Mouse (Mus musculus) left cerebral cortex, postnatal 36 days (tissue): ENCODE measurements at regions not wholly inside any gene's neighbourhood (a gene's known extent, or its start where the extent isn't known, plus 50 kb on each side); places are given as distances from the start of the nearest gene placed in this dataset.
"Not testable (repeated sequence)": the region's sequence is repeated elsewhere in the genome, so short reads cannot be mapped to it uniquely, and the experiment has no call there.

Experiments
- DNase-seq, 2 experiments: peaks; one replicate each; pipeline ENCODE4 v3.0.0; 2021 to 2022; ENCODE audit warnings: low spot score in 2 of 2, mixed read lengths in 1 of 2
- intact Hi-C: fragments of 180-260 bp; cut with DNase I; formaldehyde crosslinking; loops from one replicate; pipeline ENCODE4 v1.15.1; 2025

DNA sequence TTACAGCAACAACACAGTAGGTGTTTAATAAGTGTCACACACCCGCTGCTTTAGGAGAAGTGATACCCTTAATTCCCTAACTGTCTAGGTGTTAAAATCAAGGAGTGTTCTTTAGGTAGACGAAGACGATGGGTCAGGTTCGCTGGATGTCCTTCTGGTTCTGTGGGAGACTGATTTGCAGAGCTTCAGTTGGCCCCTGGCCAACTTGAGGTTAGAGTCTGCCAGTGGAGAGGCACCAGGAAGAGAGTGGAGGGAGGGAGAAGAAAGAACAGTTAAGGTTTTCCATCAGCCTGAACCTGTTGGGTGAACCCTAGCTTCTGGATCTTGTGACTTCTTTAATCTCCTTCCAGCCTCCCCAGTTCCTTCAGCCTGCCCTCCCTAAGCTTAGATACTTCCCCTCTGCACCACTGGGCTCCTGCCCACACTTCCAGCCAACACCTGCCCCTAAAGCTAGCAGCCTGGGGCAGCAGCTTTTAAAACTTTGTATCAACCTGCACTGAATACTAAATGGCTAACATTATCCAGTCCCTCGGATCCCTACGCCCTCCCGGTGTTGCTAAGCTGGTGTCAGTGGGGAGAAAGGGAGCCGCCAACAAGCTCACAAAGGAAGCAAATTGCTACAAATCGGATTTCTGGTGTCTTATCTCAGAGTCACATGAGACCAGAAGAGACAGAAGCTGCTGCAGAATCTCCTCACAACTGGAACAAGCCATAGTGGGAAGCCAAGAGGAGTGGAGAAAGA, 62.1 kb upstream of the Adgrl1 start:
- no peak for DNase-seq
- intact Hi-C loops: no loop called here

DNA sequence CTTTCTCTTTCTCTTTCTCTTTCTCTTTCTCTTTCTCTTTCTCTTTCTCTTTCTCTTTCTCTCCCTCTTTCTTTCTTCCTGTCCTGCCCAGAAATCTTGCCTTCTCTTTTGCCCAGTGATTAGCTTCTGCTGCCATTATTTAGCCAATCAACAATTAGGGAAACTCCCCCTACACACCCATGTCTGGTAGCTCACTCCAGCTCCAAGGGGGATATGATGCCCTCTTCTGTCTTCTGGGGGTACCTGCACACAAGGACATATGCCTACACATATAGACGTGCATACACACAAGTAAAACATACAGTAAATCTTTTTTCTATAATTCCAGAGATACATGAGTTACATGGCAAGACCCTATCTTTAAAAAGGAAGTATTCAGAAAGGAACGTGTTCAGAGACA, 70.1 kb upstream of the Adgrl1 start:
- intact Hi-C loops: no loop called here
- DNase-seq: no peak

DNA sequence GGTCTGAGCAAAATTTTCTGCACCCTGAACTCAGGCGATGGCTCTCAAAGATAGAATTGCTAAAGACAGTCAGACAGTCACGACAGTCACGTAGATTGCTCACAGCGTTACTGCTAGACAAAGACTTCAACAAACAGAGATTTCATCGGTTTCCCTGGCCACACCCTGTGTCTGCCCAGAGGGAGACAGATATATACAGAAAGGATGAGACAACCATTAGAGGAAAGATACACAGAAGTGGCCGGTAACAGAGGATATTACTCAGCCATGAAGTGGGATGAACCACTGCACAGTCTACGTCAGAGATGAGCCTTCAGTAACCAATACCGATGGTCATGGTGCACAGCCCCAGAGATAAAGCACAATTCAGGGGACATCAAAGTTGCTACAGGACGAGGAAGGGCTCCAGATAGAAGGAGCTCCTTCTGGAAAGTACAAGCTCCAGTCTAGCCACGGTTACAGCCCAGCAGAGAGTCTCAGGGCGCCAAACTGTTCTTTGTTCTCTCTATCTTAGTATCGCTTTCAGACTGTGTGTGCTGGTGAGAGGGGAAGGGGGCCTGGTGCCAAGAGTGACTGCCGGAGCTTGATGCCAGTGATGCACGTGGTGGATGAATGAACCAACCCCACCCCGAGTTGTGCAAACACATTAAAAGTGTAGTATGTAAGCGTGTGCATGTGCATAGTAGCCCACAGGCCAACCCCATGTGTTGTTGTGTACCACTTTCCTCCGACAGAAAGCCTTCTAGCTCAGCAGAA, 74.8 kb upstream of the Adgrl1 start:
- intact Hi-C loops: no loop called here
- DNase-seq: no peak

DNA sequence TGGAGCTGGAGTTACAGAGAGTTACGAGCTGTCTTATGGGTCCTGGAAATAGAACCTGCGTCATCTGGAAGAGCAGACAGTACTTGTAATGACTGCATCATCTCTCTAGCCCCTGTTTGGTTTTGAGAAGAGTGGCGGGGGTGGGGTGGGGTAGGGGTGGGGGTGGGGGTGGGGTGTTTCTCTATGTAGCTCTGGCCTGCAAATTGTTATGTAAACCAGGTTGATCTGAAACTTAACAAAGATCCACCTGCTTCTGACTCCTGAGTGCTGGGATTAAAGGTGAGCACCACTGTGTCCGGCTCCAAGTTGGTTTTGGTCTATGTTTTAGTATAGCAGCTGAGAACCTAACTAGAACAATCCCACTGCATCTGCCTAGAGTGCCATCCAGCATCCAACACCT, 78.0 kb upstream of the Adgre5 start:
- intact Hi-C loops: no loop called here
- no peak for DNase-seq

DNA sequence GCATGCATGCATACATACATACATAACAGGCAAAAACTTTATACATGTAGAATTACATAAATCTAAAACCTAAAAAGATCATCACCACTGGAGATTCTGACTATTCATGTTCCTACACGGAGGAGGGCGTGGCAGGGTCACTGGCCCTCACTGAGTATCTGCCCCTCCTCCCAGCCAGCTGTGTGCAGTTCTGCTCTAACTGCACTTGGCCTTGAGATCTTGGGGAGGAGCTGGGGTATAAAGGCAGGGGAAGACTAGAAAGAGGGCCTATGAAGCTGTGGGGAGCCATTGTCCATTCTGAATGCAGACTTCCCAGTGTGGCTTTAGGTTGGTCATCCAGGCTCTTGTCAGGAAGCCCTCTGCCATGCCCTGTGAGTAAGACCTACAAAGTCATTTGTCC, 69.5 kb upstream of the Adgre5 start:
- DNase-seq: no peak
- intact Hi-C loops: no loop called here

DNA sequence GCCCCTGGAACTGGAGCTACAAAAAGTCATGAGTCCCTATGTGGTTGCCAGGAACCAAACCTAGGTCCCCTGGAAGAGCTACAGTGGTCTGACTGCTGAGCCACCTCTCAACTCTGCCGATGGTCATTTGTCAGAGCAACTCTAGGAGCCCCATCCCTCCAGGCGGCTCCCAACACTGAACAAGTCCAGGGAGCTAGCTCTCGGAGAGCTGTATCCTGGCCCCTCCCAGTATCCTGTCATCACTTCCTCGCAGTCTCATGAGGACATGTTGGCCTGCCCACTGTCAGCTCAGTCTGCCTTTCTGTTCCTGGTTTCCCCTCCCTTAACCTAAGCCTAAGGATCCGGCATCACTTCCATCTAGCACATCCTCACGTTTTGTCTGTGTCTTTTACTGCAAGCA, 64.5 kb upstream of the Adgre5 start:
- intact Hi-C loops: no loop called here
- DNase-seq: no peak

DNA sequence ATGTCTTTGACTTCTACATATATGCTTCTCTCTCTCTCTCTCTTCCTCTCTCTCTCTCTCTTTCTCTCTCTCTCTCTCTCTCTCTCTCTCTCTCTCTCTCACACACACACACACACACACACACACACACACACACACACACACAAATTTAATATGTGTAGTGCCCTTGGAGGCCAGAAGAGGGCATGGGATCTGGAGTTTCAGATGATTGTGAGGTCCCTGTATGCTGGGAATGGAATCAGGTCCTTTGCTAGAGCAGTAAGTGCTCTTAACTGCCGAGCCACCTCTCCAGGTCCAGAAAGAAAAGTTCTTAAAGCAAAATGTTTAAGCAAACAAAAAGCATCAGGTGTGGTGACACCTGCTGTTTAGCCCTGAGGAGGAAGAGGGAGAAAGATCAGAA, 62.2 kb upstream of the Adgre5 start:
- DNase-seq, intact Hi-C loops: not testable (repeated sequence)

DNA sequence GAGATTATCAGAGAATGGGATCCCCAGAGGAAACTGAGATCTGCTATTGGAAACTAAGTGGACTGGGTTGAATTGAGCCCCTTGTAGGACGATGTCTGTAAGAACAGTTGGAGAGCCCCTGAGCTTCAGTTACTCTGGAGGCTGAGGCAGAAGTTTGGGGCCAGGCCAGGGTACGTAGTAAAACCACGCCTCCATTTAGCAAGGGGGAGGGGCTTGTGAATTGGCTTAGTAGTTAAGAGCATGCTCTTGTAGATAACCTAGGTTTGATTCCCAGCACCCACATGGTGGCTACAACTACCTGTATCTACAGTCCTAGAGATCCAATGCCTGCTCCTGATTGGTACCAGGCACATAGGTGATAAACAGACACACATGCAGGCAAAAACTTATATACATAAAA, 61.4 kb upstream of the Adgre5 start:
- DNase-seq: no peak
- intact Hi-C loops: no loop called here

DNA sequence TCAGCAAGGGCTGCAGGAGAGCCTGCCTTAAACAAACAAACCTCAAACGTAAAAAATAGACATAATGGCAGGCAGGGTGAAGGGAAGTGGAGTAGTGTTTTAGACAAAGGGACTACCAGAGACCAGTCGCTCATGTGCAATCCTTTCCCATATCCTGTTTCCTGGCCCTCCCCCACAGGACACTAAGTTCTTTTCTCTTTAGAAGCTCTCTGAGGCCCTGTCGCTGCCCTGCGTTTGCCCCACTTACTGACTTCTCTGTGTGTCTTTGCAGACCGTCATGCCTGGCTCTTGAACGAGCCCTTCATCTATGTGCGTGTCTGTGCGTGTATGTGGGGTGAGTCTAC, 58.5 kb upstream of the Adgre5 start:
- intact Hi-C loops: no loop called here
- no peak for DNase-seq

DNA sequence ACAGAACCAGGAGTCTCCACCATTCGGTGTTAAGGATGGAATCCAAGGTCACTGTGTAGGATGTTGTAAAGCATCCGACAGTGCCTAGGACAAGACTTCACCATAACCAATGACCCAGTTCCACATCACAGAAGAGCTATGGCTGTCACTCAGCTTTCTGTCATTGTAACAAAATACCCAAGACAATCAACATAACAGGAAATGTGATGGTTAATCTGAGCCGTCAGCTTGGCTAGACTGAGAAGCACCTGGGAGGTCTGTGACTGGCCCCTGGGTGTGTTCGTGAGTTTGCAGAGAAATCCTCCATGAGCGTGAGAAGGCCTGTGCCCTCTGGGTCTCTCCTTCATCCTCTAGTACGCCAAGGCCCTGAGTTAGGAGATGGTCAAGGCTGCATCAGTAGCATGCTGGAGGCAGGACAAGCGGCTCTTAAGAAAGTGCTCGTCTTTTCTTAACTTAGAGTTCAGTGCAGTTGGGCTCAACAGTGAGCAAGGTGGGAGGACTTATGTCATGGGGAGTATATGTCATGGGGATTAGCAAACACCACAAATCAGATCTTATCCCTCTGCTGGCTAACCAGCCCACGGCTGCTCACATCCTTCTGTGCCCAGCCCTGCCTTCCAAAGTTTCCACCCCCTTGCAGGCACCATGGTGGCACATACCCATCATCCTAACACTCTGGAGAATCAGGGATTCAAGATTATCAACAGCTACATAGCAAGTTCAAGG, 57.9 kb upstream of the Adgre5 start:
- intact Hi-C loops: no loop called here
- no peak for DNase-seq

DNA sequence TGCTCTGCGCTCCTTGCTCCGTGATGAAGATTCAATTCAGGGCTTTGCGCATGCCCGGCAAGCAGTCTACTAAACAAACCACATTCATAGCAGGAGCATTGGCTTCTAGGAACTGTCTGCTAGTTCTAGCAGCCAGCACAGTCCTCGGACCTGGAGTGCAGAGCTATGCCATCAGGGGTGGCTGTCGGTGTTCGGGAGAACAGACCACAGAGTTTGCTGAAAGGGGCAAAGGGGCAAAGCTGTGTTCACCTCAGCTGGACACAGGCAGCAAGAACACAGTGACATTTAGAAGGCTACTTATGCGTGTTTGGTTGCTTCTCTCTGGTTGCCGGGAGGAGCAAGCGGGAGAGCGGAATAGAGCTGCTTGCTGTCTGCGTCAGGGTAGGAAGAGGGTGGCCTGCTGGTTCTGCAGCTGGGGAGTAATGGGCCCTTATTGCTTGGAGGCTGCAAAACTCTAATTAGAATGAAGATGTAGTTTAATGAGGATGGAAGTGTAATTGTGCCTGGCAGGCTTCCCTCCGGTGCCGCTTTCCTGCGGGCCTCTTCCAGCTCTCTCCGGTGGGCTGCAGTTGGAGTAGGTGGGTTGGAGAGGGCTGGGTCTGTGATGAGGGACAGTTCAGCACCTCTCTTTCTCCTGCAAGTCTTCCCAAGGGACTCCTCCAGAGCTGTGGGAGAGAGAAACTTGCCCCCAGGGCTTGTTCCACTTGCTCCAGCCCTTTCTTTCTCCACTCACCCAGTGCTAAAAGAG, 52.5 kb upstream of the Adgre5 start:
- intact Hi-C loops: no loop called here
- peak; percentile 23 to 45 for DNase-seq
